8 mouse cellular contexts compared by ENCODE assay signal in the genomic region with DNA sequence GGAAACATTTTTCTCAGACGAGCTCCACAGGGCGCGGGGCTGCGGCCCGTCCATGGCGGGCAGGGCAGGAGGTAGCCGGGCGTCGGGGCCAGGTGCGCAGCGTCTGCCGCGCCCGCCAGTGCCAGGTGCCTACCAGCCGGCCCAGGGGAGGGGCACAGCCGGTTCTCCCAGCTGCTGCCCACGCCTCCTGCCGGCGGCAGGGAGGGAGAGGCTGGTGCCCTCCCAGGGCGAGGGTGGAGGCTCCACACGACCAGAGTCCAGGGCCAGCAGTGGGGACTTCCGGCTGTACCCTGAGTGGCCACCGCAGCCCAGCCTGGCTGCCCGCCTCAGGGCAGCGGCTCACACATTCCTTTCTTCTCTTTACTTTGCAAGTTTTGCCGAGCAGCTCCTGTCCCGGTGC. TPM values are rescaled to one million over a fixed set of nuclear protein-coding genes. Genes with fewer than 3 reads are reported as not detected.
DNase-seq lines count a peak whose midpoint lies in the region; ATAC-seq lines count a peak whose summit lies in the region.

No protein-coding gene starts in this region.

- peaks cover 35% of the 10 kb centered on the region for H3K27me3 ChIP-seq in embryonic facial prominence, embryonic 15.5 days

- no peaks in the 10 kb centered on the region for H3K9me3 ChIP-seq in embryonic facial prominence, embryonic 15.5 days (replicated peaks)

- DNase-seq in CD4-positive, CD25-positive, alpha-beta regulatory T cell, adult 2 months (ENCODE audit: low read depth, low spot score) = peak; percentile 24
- peak; percentile 78 for DNase-seq in kidney, postnatal 10 days
- peak; percentile 53 for DNase-seq in lung, postnatal 14 days
- DNase-seq in thymus, postnatal 14 days = peak; percentile 76
- no peak for DNase-seq in frontal cortex, adult 2 months (ENCODE audit: extremely low spot score in 1 of 2, low spot score in 1 of 2)
- no peak for DNase-seq in cerebellum, adult 8-10 months

- no peak for ATAC-seq in CD4-positive, CD25-positive, alpha-beta regulatory T cell, adult 4 months
- peak; percentile 70 for ATAC-seq in embryonic facial prominence, embryonic 15.5 days (ENCODE audit: insufficient number of reproducible peaks, low FRiP score, low TSS enrichment, low read depth)

- peak overlapping the region; percentile 45; the same call in 1 of the 2 replicates for H3K27ac ChIP-seq in embryonic facial prominence, embryonic 15.5 days (replicated peaks)

- WGBS in embryonic facial prominence, embryonic 15.5 days = 6% methylated on average over 24 of the region's 27 CpGs

- H3K4me1 ChIP-seq in embryonic facial prominence, embryonic 15.5 days = peaks cover 5% of the 10 kb centered on the region

- peak overlapping the region; percentile 23 for H3K4me3 ChIP-seq in embryonic facial prominence, embryonic 15.5 days (replicated peaks)

- H3K4me2 ChIP-seq in embryonic facial prominence, embryonic 15.5 days (replicated peaks) = peak overlapping the region; percentile 46

- H3K36me3 ChIP-seq in embryonic facial prominence, embryonic 15.5 days = no peaks in the 10 kb centered on the region

- H3K9ac ChIP-seq in embryonic facial prominence, embryonic 15.5 days = no peak overlapping the region

RNA-seq across cellular contexts. Expression of gene Lmtk3, which starts 24.1 kb away (rescaled TPM):
- not detected for polyA plus RNA-seq in CD4-positive, CD25-positive, alpha-beta regulatory T cell, adult 4 months (2017; shearing (Covaris generic))
- 1.9 TPM in 2 replicates for polyA plus RNA-seq in embryonic facial prominence, embryonic 15.5 days (2015; fragmentation: Nextera tagmentation; extraction: Ambion mirVana)
- 170 and 198 TPM in 2 replicates for polyA plus RNA-seq in frontal cortex, adult 2 months (2012; rRNA removed)

RNA-seq across cellular contexts. Expression of gene Sult2b1, which starts 25.1 kb away (rescaled TPM):
- polyA plus RNA-seq in CD4-positive, CD25-positive, alpha-beta regulatory T cell, adult 4 months (2017; shearing (Covaris generic)) = 1 to 10 TPM; 3.1 to 5.2 TPM
- polyA plus RNA-seq in embryonic facial prominence, embryonic 15.5 days (2015; fragmentation: Nextera tagmentation; extraction: Ambion mirVana) = 49.6 and 55.7 TPM in 2 replicates
- polyA plus RNA-seq in frontal cortex, adult 2 months (2012; rRNA removed) = 15.2 and 17.7 TPM in 2 replicates

RNA-seq across cellular contexts. Expression of gene Spaca4, which starts 33.8 kb away (rescaled TPM):
- not detected for polyA plus RNA-seq in CD4-positive, CD25-positive, alpha-beta regulatory T cell, adult 4 months (2017; shearing (Covaris generic))
- 0.24 and 0.25 TPM in 2 replicates for polyA plus RNA-seq in embryonic facial prominence, embryonic 15.5 days (2015; fragmentation: Nextera tagmentation; extraction: Ambion mirVana)
- not detected in 2 replicates for polyA plus RNA-seq in frontal cortex, adult 2 months (2012; rRNA removed)

RNA-seq across cellular contexts. Expression of gene Fam83e, which starts 38.4 kb away (rescaled TPM):
- not detected for polyA plus RNA-seq in CD4-positive, CD25-positive, alpha-beta regulatory T cell, adult 4 months (2017; shearing (Covaris generic))
- polyA plus RNA-seq in embryonic facial prominence, embryonic 15.5 days (2015; fragmentation: Nextera tagmentation; extraction: Ambion mirVana) = 2.1 and 3.2 TPM in 2 replicates
- polyA plus RNA-seq in frontal cortex, adult 2 months (2012; rRNA removed) = 0.18 and 0.21 TPM in 2 replicates

RNA-seq across cellular contexts. Expression of gene Sphk2, which starts 41.6 kb away (rescaled TPM):
- polyA plus RNA-seq in CD4-positive, CD25-positive, alpha-beta regulatory T cell, adult 4 months (2017; shearing (Covaris generic)) = 10 to 100 TPM; 15.2 to 21.1 TPM
- polyA plus RNA-seq in embryonic facial prominence, embryonic 15.5 days (2015; fragmentation: Nextera tagmentation; extraction: Ambion mirVana) = 38.4 and 43.4 TPM in 2 replicates
- polyA plus RNA-seq in frontal cortex, adult 2 months (2012; rRNA removed) = 22.4 and 23.3 TPM in 2 replicates

Comparison
In these comparisons a context has a peak if more than half of its experiments do, and no peak if none do; other contexts are left out.
1. DNase-seq: peak in CD4-positive, CD25-positive, alpha-beta regulatory T cell, adult 2 months (single experiment), kidney, postnatal 10 days (single experiment), lung, postnatal 14 days (single experiment) and thymus, postnatal 14 days (single experiment); none in frontal cortex, adult 2 months (0 of 2) and cerebellum, adult 8-10 months (single experiment).
2. RNA of gene Lmtk3, which starts 24.1 kb away (polyA plus RNA-seq): 170 to 198 TPM in frontal cortex, adult 2 months; 1.9 TPM in embryonic facial prominence, embryonic 15.5 days and not detected in CD4-positive, CD25-positive, alpha-beta regulatory T cell, adult 4 months; every median in the first group is over 10 times any median in the second.